Mouse (Mus musculus): ENCODE results near the gene Enc1. TPM values are rescaled to one million over a fixed set of nuclear protein-coding genes. Genes with fewer than 3 reads are reported as not detected.
"Not testable (repeated sequence)": the region's sequence is repeated elsewhere in the genome, so short reads cannot be mapped to it uniquely, and the experiment has no call there.

Gene Enc1
- polyA plus RNA-seq, 1 experiment from 2014 or later, result 0.75 TPM

GRCm38 (mm10) chr13:97253418-97253981 lies 12.6 kb downstream of the Enc1 start:
- Histone ChIP-seq H3K4me1 (replicated peaks) (peaks cover 12% of the 10 kb centered on the region; the same call in 1 of the 2 replicates), H3K4me3 (replicated peaks) (no peak overlapping the region), H3K27me3 (no peaks in the 10 kb centered on the region), H3K9me3 (replicated peaks) (no peaks in the 10 kb centered on the region), H3K9ac (no peak overlapping the region), H3K36me3 (peaks cover 18% of the 10 kb centered on the region), H3K27ac (no peak overlapping the region), H3K4me2 (no peak overlapping the region)
- ATAC-seq (ENCODE audit: low read depth) (0 out of 2 replicates have a peak, but pooled peaks have one; percentile 34), DNase-seq (no peak)
- WGBS (ENCODE audit: insufficient replicate concordance), result 61% methylated on average over 6 of the region's 6 CpGs

- DNase-seq (no peak), ATAC-seq (ENCODE audit: low read depth) (no peak)
- no peaks in the 10 kb centered on the region for H3K9me3 ChIP-seq (replicated peaks)
- H3K9ac ChIP-seq, result no peak overlapping the region
- no peaks in the 10 kb centered on the region for H3K27me3 ChIP-seq
- H3K4me2 ChIP-seq, result no peak overlapping the region
- 73% methylated on average over 5 of the region's 5 CpGs for WGBS (ENCODE audit: insufficient replicate concordance)
- H3K4me1 ChIP-seq (replicated peaks), result peaks cover 12% of the 10 kb centered on the region; the same call in 1 of the 2 replicates
- no peak overlapping the region for H3K4me3 ChIP-seq (replicated peaks)
- no peak overlapping the region for H3K27ac ChIP-seq
- peaks cover 18% of the 10 kb centered on the region for H3K36me3 ChIP-seq
Observed at GRCm38 (mm10) chr13:97253994-97254393, 13.1 kb downstream of the Enc1 start.

- WGBS (ENCODE audit: insufficient replicate concordance), result 56% methylated on average over 10 of the region's 10 CpGs
- no peak for DNase-seq
Observed at GRCm38 (mm10) chr13:97254564-97255164, 13.8 kb downstream of the Enc1 start.

GRCm38 (mm10) chr13:97255976-97256848 lies 15.3 kb downstream of the Enc1 start:
- Histone ChIP-seq H3K27me3 (no peaks in the 10 kb centered on the region; the same call in 1 of the 2 replicates), H3K4me1 (replicated peaks) (peaks cover 12% of the 10 kb centered on the region; the same call in 1 of the 2 replicates), H3K9ac (no peak overlapping the region), H3K4me3 (replicated peaks) (no peak overlapping the region), H3K27ac (no peak overlapping the region), H3K36me3 (peaks cover 12% of the 10 kb centered on the region), H3K4me2 (no peak overlapping the region), H3K9me3 (replicated peaks) (no peaks in the 10 kb centered on the region)
- DNase-seq, result no peak
- WGBS (ENCODE audit: insufficient replicate concordance), result 59% methylated on average over 6 of the region's 6 CpGs
- ATAC-seq (ENCODE audit: low read depth), result no peak

More at GRCm38 (mm10) chr13:97254564-97255164, 13.8 kb downstream of the Enc1 start:
- H3K27me3 ChIP-seq, result no peaks in the 10 kb centered on the region; the same call in 1 of the 2 replicates
- peaks cover 18% of the 10 kb centered on the region for H3K36me3 ChIP-seq
- H3K9ac ChIP-seq, result no peak overlapping the region
- ATAC-seq (ENCODE audit: low read depth), result no peak
- H3K4me2 ChIP-seq, result no peak overlapping the region
- no peak overlapping the region for H3K27ac ChIP-seq
- H3K9me3 ChIP-seq (replicated peaks), result no peaks in the 10 kb centered on the region
- peaks cover 12% of the 10 kb centered on the region; the same call in 1 of the 2 replicates for H3K4me1 ChIP-seq (replicated peaks)
- H3K4me3 ChIP-seq (replicated peaks), result no peak overlapping the region

- no peak for ATAC-seq (ENCODE audit: low read depth)
- WGBS (ENCODE audit: insufficient replicate concordance), result 50% methylated on average over 12 of the region's 12 CpGs
- no peak overlapping the region for H3K27ac ChIP-seq
Observed at GRCm38 (mm10) chr13:97256849-97257379, 16.0 kb downstream of the Enc1 start.

GRCm38 (mm10) chr13:97259271-97259670 lies 18.4 kb downstream of the Enc1 start:
- H3K4me3 ChIP-seq (replicated peaks), result no peak overlapping the region
- WGBS (ENCODE audit: insufficient replicate concordance), result 65% methylated on average over 16 of the region's 16 CpGs
- ATAC-seq (ENCODE audit: low read depth) (no peak), DNase-seq (no peak)
- H3K4me2 ChIP-seq, result no peak overlapping the region
- no peaks in the 10 kb centered on the region for H3K9me3 ChIP-seq (replicated peaks)
- no peaks in the 10 kb centered on the region for H3K36me3 ChIP-seq
- H3K9ac ChIP-seq, result no peak overlapping the region
- peaks cover 5% of the 10 kb centered on the region; the same call in 1 of the 2 replicates for H3K4me1 ChIP-seq (replicated peaks)
- H3K27me3 ChIP-seq, result no peaks in the 10 kb centered on the region; the same call in 1 of the 2 replicates
- H3K27ac ChIP-seq, result no peak overlapping the region

More at GRCm38 (mm10) chr13:97256849-97257379, 16.0 kb downstream of the Enc1 start:
- peaks cover 11% of the 10 kb centered on the region; the same call in 1 of the 2 replicates for H3K4me1 ChIP-seq (replicated peaks)
- no peaks in the 10 kb centered on the region for H3K9me3 ChIP-seq (replicated peaks)
- no peak overlapping the region for H3K4me3 ChIP-seq (replicated peaks)
- no peak overlapping the region for H3K4me2 ChIP-seq
- H3K9ac ChIP-seq, result no peak overlapping the region
- no peak for DNase-seq
- H3K27me3 ChIP-seq, result no peaks in the 10 kb centered on the region; the same call in 1 of the 2 replicates
- H3K36me3 ChIP-seq, result peaks cover 6% of the 10 kb centered on the region; the same call in 1 of the 2 replicates

GRCm38 (mm10) chr13:97260456-97261180 lies 19.7 kb downstream of the Enc1 start:
- H3K27ac ChIP-seq, result no peak overlapping the region
- H3K9ac ChIP-seq, result no peak overlapping the region
- no peak for DNase-seq

GRCm38 (mm10) chr13:97261549-97261948 lies 20.6 kb downstream of the Enc1 start:
- Histone ChIP-seq H3K4me3 (replicated peaks) (no peak overlapping the region), H3K27ac (no peak overlapping the region), H3K9me3 (replicated peaks) (no peaks in the 10 kb centered on the region), H3K27me3 (no peaks in the 10 kb centered on the region; the same call in 1 of the 2 replicates), H3K4me2 (no peak overlapping the region), H3K4me1 (replicated peaks) (peaks cover 5% of the 10 kb centered on the region; the same call in 1 of the 2 replicates), H3K9ac (no peak overlapping the region), H3K36me3 (no peaks in the 10 kb centered on the region)
- DNase-seq (no peak), ATAC-seq (ENCODE audit: low read depth) (no peak)
- WGBS (ENCODE audit: insufficient replicate concordance), result 56% methylated on average over 6 of the region's 8 CpGs

More at GRCm38 (mm10) chr13:97260456-97261180, 19.7 kb downstream of the Enc1 start:
- no peak overlapping the region for H3K4me3 ChIP-seq (replicated peaks)
- no peak overlapping the region for H3K4me2 ChIP-seq
- H3K4me1 ChIP-seq (replicated peaks), result peaks cover 5% of the 10 kb centered on the region; the same call in 1 of the 2 replicates
- no peaks in the 10 kb centered on the region; the same call in 1 of the 2 replicates for H3K27me3 ChIP-seq
- H3K9me3 ChIP-seq (replicated peaks), result no peaks in the 10 kb centered on the region
- no peak for ATAC-seq (ENCODE audit: low read depth)
- no peaks in the 10 kb centered on the region for H3K36me3 ChIP-seq
- 50% methylated on average over 8 of the region's 8 CpGs for WGBS (ENCODE audit: insufficient replicate concordance)

- no peak for DNase-seq
- Histone ChIP-seq H3K27ac (no peak overlapping the region), H3K4me3 (replicated peaks) (no peak overlapping the region), H3K27me3 (no peaks in the 10 kb centered on the region; the same call in 1 of the 2 replicates), H3K4me2 (no peak overlapping the region), H3K36me3 (no peaks in the 10 kb centered on the region), H3K4me1 (replicated peaks) (no peaks in the 10 kb centered on the region), H3K9ac (no peak overlapping the region), H3K9me3 (replicated peaks) (no peaks in the 10 kb centered on the region)
- 78% methylated on average over 10 of the region's 10 CpGs for WGBS (ENCODE audit: insufficient replicate concordance)
- ATAC-seq (ENCODE audit: low read depth), result no peak
Observed at GRCm38 (mm10) chr13:97262676-97263075, 21.8 kb downstream of the Enc1 start.

DNA sequence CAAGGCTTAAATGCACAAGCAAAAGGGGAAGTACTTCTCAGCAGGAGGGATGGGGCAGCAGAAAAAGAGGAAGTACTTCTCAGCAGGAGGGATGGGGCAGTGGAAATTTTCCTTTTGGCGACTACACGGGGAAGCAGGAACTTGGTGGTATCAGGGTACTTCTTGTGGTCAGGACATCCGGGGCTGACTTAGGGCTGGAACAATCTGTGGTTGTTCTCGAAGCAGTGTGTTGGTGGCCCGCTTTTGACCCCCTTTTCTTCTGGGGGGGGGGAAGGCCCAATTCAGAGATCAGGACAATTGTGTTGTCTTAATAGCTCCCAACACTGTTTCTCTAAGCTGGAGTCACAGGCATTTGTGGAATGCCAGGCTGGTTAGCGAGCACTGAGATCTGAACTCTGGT lies 24.6 kb downstream of the Enc1 start:
- H3K9ac ChIP-seq; H3K27ac ChIP-seq; ATAC-seq (ENCODE audit: low read depth); H3K4me1 ChIP-seq (replicated peaks); H3K4me2 ChIP-seq; H3K4me3 ChIP-seq (replicated peaks); H3K9me3 ChIP-seq (replicated peaks); H3K27me3 ChIP-seq; H3K36me3 ChIP-seq; DNase-seq: not testable (repeated sequence)
- WGBS (ENCODE audit: insufficient replicate concordance), result 62% methylated on average over 6 of the region's 6 CpGs
